Mouse (Mus musculus): Measurements from ENCODE around the gene Mrgpra2b. TPM values are rescaled to one million over a fixed set of nuclear protein-coding genes. Genes with fewer than 3 reads are reported as not detected.
"Not testable (repeated sequence)": the region's sequence is repeated elsewhere in the genome, so short reads cannot be mapped to it uniquely, and the experiment has no call there.

Gene Mrgpra2b
- polyA plus RNA-seq (2015; fragmentation: Nextera tagmentation; extraction: Ambion mirVana) = not detected in 2 replicates

GRCm38 (mm10) chr7:47528762-47529161 lies at the start of gene Mrgpra2b:
Gene Mrgpra2b, minus strand, starts transcription at chr7:47528862.
- Histone ChIP-seq H3K27me3 (no peaks in the 10 kb centered on the region), H3K27ac (no peak within 1 kb of the TSS), H3K4me2 (no peak within 1 kb of the TSS), H3K4me1 (no peaks in the 10 kb centered on the region), H3K9me3 (peaks cover 3% of the 10 kb centered on the region; the same call in 1 of the 2 replicates), H3K36me3 (no peaks in the 10 kb centered on the region), H3K4me3 (no peak within 1 kb of the TSS), H3K9ac (no peak within 1 kb of the TSS)
- no peak for ATAC-seq (ENCODE audit: insufficient number of reproducible peaks, low FRiP score, low TSS enrichment, low read depth)

- no peak overlapping the region for H3K4me3 ChIP-seq
- H3K9ac ChIP-seq = no peak overlapping the region
- no peaks in the 10 kb centered on the region for H3K36me3 ChIP-seq
- H3K4me1 ChIP-seq = no peaks in the 10 kb centered on the region
- H3K27ac ChIP-seq = no peak overlapping the region
- H3K4me2 ChIP-seq = no peak overlapping the region
- no peaks in the 10 kb centered on the region; the same call in 1 of the 2 replicates for H3K9me3 ChIP-seq
- no peaks in the 10 kb centered on the region for H3K27me3 ChIP-seq
- WGBS = 73% methylated on average over 1 of the region's 1 CpGs
- ATAC-seq (ENCODE audit: insufficient number of reproducible peaks, low FRiP score, low TSS enrichment, low read depth) = no peak
Measured at GRCm38 (mm10) chr7:47516379-47516778, 12.3 kb downstream of the Mrgpra2b start.

GRCm38 (mm10) chr7:47515050-47515449 lies 13.6 kb downstream of the Mrgpra2b start:
- Histone ChIP-seq H3K4me1 (no peaks in the 10 kb centered on the region), H3K9me3 (no peaks in the 10 kb centered on the region; the same call in 1 of the 2 replicates), H3K27ac (no peak overlapping the region), H3K4me2 (no peak overlapping the region), H3K36me3 (no peaks in the 10 kb centered on the region), H3K27me3 (no peaks in the 10 kb centered on the region), H3K4me3 (no peak overlapping the region), H3K9ac (no peak overlapping the region)
- no peak for ATAC-seq (ENCODE audit: insufficient number of reproducible peaks, low FRiP score, low TSS enrichment, low read depth)
- 73% methylated on average over 2 of the region's 2 CpGs for WGBS

GRCm38 (mm10) chr7:47502953-47503352 lies 25.7 kb downstream of the Mrgpra2b start:
- Histone ChIP-seq H3K4me2 (no peak overlapping the region), H3K36me3 (no peaks in the 10 kb centered on the region), H3K4me1 (no peaks in the 10 kb centered on the region), H3K27ac (no peak overlapping the region), H3K27me3 (no peaks in the 10 kb centered on the region), H3K4me3 (no peak overlapping the region), H3K9ac (no peak overlapping the region), H3K9me3 (peaks cover 10% of the 10 kb centered on the region; the same call in 1 of the 2 replicates)
- ATAC-seq (ENCODE audit: insufficient number of reproducible peaks, low FRiP score, low TSS enrichment, low read depth) = no peak
- 77% methylated on average over 4 of the region's 4 CpGs for WGBS

- not testable (repeated sequence) for H3K27me3 ChIP-seq; H3K4me1 ChIP-seq; H3K9ac ChIP-seq; H3K9me3 ChIP-seq; H3K36me3 ChIP-seq; ATAC-seq (ENCODE audit: insufficient number of reproducible peaks, low FRiP score, low TSS enrichment, low read depth); H3K4me3 ChIP-seq; H3K4me2 ChIP-seq; H3K27ac ChIP-seq
Measured at GRCm38 (mm10) chr7:47491266-47491665, 37.4 kb downstream of the Mrgpra2b start.

- not testable (repeated sequence) for H3K4me3 ChIP-seq; ATAC-seq (ENCODE audit: insufficient number of reproducible peaks, low FRiP score, low TSS enrichment, low read depth); H3K9me3 ChIP-seq; H3K4me2 ChIP-seq; H3K4me1 ChIP-seq; H3K27ac ChIP-seq; H3K36me3 ChIP-seq; H3K27me3 ChIP-seq; H3K9ac ChIP-seq
- no CpG with 5 or more reads among the region's 1 CpGs for WGBS
Measured at GRCm38 (mm10) chr7:47489438-47489837, 39.2 kb downstream of the Mrgpra2b start.

GRCm38 (mm10) chr7:47483181-47483580 lies 45.5 kb downstream of the Mrgpra2b start:
- H3K36me3 ChIP-seq; H3K27me3 ChIP-seq; ATAC-seq (ENCODE audit: insufficient number of reproducible peaks, low FRiP score, low TSS enrichment, low read depth); H3K9ac ChIP-seq; H3K4me3 ChIP-seq; H3K27ac ChIP-seq; H3K4me2 ChIP-seq; H3K9me3 ChIP-seq; H3K4me1 ChIP-seq: not testable (repeated sequence)

- not testable (repeated sequence) for ATAC-seq (ENCODE audit: insufficient number of reproducible peaks, low FRiP score, low TSS enrichment, low read depth); H3K4me2 ChIP-seq; H3K4me1 ChIP-seq; H3K27me3 ChIP-seq; H3K9me3 ChIP-seq; H3K36me3 ChIP-seq; H3K9ac ChIP-seq; H3K27ac ChIP-seq; H3K4me3 ChIP-seq
- WGBS = 57% methylated on average over 2 of the region's 3 CpGs
Measured at GRCm38 (mm10) chr7:47473904-47474303, 54.8 kb downstream of the Mrgpra2b start.

- ATAC-seq (ENCODE audit: insufficient number of reproducible peaks, low FRiP score, low TSS enrichment, low read depth); H3K4me3 ChIP-seq: not testable (repeated sequence)
Measured at GRCm38 (mm10) chr7:47465278-47465981, 63.2 kb downstream of the Mrgpra2b start.

GRCm38 (mm10) chr7:47452015-47452414 lies 76.6 kb downstream of the Mrgpra2b start, which contains the start of gene Mrgpra2a:
Gene Mrgpra2a, minus strand, starts transcription at chr7:47452139.
- H3K27me3 ChIP-seq; H3K4me2 ChIP-seq; H3K27ac ChIP-seq; H3K9ac ChIP-seq; H3K36me3 ChIP-seq; H3K9me3 ChIP-seq; H3K4me3 ChIP-seq; H3K4me1 ChIP-seq; ATAC-seq (ENCODE audit: insufficient number of reproducible peaks, low FRiP score, low TSS enrichment, low read depth): not testable (repeated sequence)
- WGBS = no CpG with 5 or more reads among the region's 1 CpGs

More at GRCm38 (mm10) chr7:47465278-47465981, 63.2 kb downstream of the Mrgpra2b start:
- H3K4me2 ChIP-seq, H3K4me1 ChIP-seq, H3K9me3 ChIP-seq, H3K36me3 ChIP-seq, H3K27ac ChIP-seq, H3K27me3 ChIP-seq, H3K9ac ChIP-seq: not testable (repeated sequence)

GRCm38 (mm10) chr7:47445729-47446128 lies 82.9 kb downstream of the Mrgpra2b start:
- not testable (repeated sequence) for H3K9ac ChIP-seq; ATAC-seq (ENCODE audit: insufficient number of reproducible peaks, low FRiP score, low TSS enrichment, low read depth); H3K27me3 ChIP-seq; H3K9me3 ChIP-seq; H3K36me3 ChIP-seq; H3K4me3 ChIP-seq; H3K4me2 ChIP-seq; H3K27ac ChIP-seq; H3K4me1 ChIP-seq

GRCm38 (mm10) chr7:47436463-47436862 lies 92.2 kb downstream of the Mrgpra2b start:
- H3K9me3 ChIP-seq; H3K27me3 ChIP-seq; H3K36me3 ChIP-seq; H3K9ac ChIP-seq; ATAC-seq (ENCODE audit: insufficient number of reproducible peaks, low FRiP score, low TSS enrichment, low read depth); H3K4me1 ChIP-seq; H3K4me3 ChIP-seq; H3K4me2 ChIP-seq; H3K27ac ChIP-seq: not testable (repeated sequence)
- WGBS = 21% methylated on average over 1 of the region's 2 CpGs
